Mouse (Mus musculus) neutrophil, adult 5-6 weeks (primary cell): Measurements from ENCODE around the gene Cd160. TPM values are rescaled to one million over a fixed set of nuclear protein-coding genes. Genes with fewer than 3 reads are reported as not detected.

Source experiments
- ATAC-seq: fragments of 151-379, 151-347 bp; 2 replicates; pipeline ENCODE4 v1.8.0; 2017; ENCODE audit warnings: mild to moderate bottlenecking, moderate TSS enrichment; ENCODE audit not compliant: insufficient number of reproducible peaks, poor library complexity, low FRiP score, severe bottlenecking; ENCODE audit errors: extremely low read depth
- total RNA-seq: library from RNA; stranded (forward); fragments of 200-1000 nt; gene quantifications from 2 replicates; pipeline ENCODE4 v1.2.3, GENCODE M21; 2017

Gene Cd160
- total RNA-seq, 1 experiment from 2014 or later = 1.2 TPM

DNA sequence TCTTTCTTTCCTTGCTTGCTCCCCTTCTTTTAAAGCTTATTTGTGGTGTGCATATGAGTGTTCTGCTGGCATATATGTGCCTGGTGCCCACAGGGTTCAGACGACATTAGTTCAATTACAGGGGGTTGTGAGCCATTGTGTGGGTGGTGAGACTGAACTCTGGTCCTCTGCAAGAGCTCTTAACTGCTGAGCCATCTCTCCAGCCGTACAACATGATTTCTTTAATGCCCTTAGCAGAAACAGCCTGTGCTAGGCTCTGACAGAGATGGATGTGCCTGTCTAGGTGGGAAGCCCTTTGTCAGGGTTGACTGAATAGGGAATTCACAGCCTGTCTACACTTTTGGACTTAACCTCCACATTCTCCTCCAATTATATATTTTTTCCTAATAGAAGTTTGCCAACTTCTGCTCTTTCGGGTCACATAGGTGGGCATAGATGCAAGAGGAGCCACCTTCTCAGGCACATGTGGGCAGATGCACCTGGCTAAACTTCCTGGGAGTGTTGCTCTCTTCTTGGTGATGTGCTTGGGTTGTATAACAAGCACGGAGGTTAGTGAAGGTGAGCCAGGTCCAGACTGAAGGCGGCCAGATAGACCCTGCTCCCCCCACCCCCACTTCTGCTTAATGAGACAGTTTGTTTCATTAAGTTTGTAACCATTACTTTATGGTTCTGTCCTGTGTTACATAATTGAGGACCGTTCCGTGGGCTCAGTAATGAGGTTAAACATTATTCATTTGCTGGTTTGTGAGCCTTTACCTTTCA is 5.6 kb upstream of the Cd160 start:
- no peak for ATAC-seq

DNA sequence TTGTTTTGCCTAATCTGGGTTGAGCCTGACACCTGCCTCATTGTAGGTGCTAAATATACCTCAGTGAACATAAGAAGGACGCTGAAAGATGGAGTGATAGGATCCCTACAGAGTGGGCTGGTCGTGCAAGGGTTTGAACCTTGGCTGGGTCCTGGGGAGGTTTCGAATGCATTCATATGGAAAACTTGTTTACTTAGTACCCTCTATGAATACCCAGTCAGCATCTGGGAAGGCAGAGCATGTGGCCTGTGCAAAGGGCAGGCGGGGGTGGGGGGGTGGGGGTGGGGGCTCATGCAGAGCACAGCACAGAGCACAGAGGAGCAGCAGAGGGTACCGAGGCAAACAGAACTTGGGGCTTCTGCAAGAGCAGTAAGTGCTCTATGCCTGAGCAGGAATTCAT is 3.8 kb upstream of the Cd160 start:
- no peak for ATAC-seq

DNA sequence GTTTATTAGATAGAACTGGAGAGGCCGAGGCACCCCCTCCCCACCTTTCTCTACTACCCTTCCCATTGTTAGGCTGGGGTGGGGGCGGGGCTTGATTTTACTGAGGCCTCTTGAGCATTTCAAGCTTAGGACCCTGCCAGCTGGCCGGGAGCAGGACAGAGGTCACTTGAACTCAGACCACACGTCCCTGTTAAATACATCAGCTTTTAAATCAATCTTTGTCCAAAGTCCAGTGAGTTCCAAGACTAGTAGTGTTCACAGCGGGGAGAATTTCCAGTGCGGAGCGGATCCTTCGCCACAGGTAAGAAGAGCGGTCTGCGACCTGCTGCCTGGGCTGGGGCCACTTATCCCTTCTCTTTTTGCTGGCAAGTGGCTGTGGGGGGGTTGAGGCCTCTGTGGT is 705 bp upstream of the Cd160 start:
- ATAC-seq = no peak

DNA sequence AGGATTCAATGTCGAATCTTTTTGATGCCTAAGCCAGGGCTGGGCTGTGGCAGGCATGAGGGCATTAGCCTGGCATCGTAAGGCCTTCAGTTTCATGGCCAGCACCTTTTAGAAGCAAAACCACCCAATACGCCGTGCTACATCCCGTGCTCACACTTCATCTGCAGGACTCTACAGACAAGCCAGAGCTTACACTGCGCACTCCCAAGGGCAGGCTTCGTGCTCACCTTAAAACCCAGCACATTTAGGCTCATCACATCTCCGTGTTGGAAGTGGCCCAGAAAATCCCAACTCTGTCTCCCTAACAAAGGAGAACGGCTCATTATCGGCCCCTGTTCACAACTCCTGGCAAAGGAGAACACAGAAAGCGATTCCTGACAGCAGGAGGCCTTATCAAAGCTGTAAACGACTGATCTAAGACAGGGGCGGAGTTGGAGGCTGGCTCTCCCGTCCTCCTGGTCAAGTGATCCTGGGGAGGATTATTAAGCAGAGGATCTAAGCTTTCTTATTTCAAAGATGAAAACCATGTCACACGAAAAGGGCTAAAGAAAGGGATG is 765 bp downstream of the Cd160 start:
- ATAC-seq = no peak

DNA sequence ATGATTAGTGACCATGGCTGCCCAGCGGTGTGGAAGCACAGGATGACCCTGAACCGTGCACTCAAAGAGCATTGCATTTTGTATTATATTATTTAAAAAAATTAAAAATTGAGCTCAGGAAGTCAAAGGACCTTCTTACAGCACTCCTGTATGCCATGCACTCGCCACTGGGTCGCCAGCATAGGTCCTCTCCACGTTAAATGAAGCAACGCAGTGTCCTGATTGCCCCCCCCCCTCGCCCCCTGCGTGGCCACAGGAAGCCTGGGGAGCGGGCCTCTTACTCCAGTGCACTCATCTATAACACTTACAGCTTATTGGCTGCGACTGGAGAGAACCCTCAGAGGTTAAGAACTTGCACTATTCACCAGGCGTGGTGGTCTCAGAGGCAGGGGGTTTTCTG is 3.9 kb downstream of the Cd160 start:
- ATAC-seq = no peak

DNA sequence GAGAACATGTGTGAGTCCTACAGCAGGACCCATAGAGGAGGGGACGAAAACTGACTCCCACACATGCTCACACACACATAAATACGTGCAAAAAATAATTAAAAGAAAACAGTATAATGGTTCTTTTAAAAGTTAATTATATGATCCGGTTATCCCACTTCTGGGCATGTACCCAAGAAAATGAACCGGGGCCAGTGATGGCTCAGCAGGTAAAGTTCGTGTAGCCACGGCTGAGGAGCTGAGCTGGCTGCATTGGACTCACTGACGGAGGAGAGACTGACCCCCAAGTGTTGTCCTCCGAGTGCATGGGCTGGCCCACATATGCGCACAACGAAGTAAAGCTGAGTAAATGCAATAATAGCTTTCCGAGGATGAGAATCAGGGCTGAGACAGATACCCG is 4.5 kb downstream of the Cd160 start:
- no peak for ATAC-seq

DNA sequence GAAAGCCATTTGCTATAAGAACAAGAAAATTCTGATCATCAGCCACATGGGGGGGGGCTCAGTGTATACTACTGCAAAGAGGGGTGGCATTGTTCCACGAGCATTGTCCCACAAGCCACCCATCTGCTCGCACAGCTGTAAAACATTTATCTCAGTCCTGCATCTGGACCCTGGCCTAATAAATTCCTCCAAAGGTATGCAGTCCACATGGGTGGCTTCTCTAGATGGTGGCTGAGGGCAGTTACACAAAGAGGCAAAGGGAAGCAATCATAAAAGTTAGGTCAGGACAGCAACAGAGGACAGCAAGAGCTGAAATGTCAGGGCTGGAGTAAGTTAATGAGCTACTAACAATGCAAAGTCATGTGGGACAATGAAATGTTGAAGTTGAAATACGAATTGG is 5.5 kb downstream of the Cd160 start:
- ATAC-seq = no peak

DNA sequence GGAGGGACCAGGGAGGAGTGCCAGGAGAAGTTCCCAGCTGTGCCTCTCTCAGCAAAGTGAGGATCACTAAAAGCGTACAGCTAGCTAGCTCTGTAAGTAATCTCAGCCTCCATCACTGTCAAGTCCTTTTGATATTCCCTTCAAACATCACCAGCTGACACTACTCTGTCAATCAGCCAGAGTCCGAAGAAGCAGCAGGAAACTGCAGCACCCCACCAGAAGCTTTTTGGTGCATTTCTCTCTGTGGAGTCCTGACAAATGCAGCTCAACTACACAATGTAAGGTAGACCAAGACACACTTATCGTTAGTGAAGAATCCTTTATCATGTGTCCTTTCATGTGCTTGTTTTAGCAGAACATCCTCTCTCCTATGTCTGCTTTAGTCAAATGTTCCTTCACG is 7.6 kb downstream of the Cd160 start:
- ATAC-seq = no peak

DNA sequence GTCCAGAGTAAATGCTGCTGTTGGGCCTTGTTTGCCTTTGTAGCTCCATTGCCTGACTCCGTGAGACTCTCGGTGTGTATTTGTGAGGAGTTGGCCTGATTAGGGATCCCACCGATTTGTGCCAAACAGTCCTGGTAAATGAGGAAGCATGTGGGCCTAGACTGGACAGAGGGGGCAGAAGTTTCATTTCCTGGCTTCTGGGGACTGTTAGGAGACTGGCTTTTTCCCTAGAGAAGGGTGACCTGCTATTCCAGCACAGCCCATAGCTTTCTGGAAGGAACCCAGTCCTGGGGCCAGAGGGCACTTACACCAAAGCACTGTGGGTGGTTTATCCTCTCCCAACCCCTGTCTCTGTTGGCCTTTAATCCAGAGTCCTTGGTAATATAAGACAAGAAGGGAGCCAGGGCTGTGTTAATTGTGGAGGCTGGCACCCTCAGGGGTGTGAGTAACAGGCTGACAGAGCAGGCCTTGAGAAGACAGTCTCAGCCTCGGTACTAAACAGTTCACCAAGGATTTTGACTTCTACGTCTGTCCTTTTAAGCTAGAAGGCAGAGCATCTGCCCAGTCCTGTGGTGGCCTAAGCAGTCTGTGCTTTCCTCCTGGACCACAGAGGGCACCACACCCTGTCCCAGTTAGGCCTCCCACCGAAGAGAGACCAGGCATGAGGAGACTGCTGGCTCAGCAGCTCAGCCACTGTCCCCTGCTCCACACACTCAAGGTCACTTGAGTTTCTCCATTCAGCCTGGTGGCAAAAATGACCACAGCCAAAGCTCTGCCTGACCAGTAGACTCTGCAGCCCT is 8.8 kb downstream of the Cd160 start:
- ATAC-seq = no peak

DNA sequence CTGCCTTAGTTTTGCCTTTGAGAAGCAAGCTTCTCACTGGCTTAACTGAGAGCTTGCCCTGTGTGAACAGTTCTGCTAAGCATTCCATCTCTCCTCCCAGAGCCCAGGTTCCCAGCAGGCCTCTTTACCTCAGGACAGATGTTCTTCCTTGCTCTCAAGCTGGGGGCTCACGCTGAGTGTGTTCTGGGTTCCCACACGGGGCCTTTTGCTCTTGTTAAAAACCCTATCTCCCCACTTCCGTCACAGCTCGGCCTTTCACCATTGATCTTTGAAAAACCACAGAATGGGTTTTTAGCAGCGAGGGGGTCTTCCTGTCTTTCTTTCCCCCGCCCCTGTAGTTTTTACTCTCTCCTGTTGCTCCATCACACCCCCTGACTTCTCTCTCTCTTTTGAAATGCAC is 14.8 kb downstream of the Cd160 start:
- ATAC-seq = no peak

DNA sequence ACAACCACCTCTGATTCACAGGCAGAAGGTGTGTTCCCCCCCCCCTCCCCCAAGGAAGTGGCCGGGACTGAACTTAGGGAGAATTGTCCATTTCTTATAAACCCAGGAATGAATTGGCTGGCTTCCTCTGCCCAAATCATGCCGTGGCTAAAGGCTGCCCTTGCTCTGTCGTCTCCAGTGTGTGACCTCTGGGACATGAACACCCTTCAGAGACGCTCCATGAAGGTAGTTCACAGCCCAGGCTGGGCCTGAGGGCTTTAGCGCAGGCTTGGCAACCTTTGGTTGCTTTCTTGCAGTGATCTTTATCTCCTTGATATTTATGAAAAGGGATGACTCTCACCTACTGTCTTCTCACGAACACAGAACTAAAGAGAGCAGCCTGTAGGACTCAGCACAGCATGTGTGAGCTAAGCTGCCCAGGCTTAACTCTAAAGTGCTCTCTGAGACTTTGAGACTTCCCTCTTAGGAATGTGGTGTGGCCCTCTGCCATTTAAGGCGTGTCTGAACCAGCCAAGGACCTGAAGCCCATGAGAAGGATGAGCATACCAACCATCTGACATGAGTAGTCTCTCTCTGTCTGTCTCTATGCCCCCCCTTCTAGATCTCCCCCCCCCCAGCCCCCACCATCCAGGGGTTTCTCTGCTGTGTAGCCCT is 15.4 kb downstream of the Cd160 start:
- ATAC-seq = no peak

DNA sequence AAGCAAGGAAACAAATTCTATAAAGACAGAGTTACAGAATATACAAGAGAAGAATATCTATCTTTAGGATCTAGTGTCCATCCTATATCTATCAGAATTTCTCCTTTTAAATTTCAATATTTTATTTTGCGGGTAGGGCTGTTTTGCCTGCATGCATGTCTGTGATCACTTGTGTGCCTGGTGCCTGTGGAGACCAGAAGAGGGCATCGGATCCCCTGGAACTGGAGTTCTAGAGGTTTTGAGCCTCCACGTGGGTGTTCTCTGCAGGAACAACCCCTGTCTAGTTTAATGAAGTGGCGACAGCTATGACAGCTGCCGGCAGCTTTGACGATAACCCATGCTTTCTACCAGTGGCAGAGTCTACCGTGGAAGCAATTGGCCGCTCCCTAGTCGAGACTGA is 16.0 kb downstream of the Cd160 start:
- ATAC-seq = no peak

DNA sequence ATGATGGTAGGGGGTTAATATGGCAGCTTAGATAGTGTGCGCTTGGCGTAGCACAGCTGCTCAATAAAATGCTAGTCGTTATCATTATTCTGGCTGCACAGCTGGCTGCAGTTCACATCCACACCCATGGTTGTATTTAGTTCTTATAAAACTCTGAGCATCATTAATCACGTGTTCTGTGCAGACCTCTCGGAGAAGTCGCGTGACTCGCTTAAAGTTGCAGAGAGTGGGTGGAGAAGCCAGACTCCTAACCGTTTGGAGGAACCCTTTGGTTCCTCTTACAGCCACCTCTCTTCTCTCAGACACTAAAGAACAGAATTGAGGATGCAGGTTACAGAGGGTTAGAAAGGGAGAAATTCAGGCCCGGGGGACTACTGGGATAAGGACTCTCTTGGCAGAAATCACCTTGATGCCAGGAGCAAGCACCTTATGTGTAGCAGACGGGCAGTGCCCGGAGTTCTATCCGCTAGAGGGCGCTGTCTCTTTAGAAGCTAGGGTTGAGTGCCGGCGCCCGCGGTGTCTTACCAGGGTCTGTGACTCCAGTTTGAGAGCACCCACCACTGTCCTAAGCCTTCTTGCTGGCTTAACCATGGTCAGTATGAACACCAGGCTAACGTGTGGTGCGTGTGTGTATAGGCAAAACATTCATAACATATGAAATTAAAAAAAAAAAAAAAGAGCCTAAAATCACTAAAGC is 16.6 kb downstream of the Cd160 start:
- peak; percentile 57; the same call in 1 of the 2 replicates for ATAC-seq

DNA sequence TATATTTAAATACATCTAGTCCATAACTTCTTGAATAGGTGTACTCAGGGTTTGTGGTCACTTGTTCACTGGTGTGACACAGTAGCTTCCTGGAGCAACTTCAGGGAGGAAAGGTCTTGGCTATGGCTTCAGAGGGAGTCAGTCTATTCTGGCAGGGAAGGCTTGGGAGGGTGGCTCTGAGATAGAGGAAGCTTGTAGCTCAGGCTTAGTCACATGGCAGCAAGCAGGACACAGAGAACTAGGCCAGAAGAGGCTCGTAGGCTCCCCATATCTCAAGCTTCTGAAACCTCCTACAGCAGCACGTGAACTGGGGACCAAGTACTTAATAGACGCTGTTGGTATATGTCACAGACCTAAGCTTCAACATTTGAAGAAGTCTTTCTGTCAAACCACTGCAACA is 17.9 kb downstream of the Cd160 start:
- ATAC-seq = no peak

DNA sequence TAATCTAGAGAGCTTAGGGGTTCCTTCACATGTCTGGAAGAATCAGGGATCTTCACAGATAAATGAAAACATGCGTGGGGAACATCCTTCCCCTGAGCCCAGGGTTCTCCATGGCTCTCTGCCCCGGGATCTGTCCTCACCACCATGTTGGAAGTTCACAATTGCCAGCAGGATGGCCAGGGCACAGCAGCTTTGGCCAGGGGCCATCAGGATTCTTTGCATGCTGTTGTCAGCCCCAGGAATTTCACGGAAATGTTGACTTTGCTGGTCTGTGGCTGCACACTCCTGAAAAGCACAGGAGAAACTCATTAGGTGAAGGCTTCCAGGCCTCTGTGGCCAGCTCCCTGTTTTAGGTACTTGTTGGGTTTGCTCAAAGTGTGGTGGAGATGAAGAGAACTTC is 20.5 kb downstream of the Cd160 start:
- ATAC-seq = no peak

DNA sequence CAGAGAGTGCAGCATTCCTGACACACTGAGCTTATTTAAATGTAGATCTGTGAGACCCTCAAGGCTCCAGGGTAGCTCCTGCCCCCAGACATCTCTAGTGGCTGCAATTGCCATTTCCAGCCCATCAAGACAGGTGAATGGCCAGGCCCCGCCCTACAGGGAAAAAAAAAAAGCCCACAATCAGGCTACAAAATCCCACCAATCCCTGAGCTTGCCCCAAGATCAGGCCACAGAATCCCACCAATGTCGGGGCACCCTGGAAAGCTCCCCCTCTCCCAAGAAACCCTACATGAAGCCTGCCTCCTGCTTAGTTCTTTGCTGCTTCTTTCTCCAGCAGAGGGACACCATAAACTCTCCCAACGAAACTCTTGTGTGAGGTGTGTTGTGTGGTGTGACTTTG is 21.0 kb downstream of the Cd160 start:
- no peak for ATAC-seq

DNA sequence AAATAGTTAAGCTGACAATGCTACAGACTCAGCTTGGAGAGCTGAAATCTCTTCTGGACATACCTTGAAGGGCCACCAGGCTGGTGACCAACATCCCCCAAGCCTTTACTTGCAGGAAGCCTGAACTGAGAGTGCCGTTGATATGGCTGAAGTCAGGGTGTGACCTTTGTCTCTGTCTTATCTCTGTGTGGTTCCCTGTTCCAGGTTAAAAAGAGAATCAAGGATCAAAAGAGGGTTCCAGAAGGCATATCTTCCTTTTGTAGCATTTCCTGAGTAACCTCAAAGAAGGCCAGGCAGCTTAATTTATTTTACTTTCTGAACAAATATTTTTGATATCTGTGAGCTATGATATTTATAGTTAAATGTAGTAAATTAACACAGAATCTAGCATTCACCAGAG is 26.9 kb downstream of the Cd160 start:
- no peak for ATAC-seq

DNA sequence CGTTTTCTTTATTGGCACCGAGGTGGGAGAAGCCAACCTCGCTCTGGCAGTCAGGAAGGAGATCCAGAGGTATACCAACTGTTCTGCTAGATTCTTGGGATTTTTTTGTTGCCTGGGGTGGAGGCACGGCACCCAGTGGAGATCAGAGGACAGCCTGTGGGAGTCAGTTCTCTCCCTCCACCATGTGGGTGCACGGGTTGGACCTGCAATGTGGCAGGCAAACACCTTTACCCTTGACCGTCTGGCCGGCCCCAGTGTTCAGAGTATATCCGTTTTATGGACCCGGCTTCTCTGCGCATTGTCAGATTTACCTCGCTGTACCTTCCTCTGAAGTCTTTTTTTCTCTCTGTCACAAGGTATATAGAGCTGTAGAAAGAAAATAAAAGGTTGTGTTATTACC is 28.9 kb downstream of the Cd160 start:
- no peak for ATAC-seq

DNA sequence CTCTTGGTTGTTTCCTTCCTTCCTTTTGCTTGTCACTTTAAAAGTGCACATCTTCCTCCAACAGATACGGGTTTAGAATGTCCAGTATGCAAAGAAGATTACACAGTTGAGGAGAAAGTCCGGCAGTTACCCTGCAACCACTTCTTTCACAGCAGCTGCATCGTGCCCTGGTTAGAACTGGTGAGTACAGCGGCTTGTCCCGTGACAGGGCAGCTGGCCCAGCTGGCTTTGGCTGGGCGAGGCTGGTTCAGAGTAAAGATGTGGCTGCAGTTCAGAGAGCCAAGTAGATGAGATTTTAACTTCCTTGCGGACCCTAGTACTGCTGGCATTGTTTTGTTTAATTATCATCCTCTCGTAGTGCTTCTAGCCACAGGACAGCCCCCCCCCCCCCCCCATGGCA is 40.6 kb downstream of the Cd160 start:
- ATAC-seq = no peak
